Mouse (Mus musculus) cerebellum, adult 11-12 months (tissue): Measurements from ENCODE around the gene Nox1.
"Not testable (repeated sequence)": the region's sequence is repeated elsewhere in the genome, so short reads cannot be mapped to it uniquely, and the experiment has no call there.

Source experiments
- DNase-seq: peaks from one replicate; pipeline ENCODE4 v3.0.0; 2022

Gene Nox1

DNA sequence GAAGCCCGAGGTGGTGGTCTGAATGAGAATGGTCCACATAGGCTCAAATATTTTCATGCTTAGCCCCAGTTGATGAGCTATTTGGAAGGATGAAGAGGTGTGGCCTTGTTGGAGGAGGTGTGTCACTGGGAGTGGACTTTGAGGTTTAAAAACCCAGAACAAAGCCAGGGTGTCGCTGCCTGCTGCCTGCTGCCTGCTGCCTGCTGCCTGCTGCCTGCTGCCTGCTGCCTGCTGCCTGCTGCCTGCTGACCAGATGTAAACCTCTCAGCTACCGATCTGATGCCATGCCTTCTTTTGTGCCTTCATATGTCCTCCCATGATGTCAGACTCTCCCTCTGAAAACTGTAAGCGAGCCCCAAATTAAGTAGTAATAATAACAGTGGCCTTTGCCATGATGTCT, at the start of gene Nox1:
Gene Nox1, minus strand, starts transcription at position 101 of the 400 bp plus-strand sequence.
- DNase-seq = no peak

- no peak for DNase-seq
These were observed 40.4 kb upstream of the Nox1 start for GRCm38 (mm10) chrX:134262129-134262528.

GRCm38 (mm10) chrX:134261191-134261590, 39.4 kb upstream of the Nox1 start:
- DNase-seq = no peak

GRCm38 (mm10) chrX:134248202-134248601, 26.4 kb upstream of the Nox1 start:
- no peak for DNase-seq

DNA sequence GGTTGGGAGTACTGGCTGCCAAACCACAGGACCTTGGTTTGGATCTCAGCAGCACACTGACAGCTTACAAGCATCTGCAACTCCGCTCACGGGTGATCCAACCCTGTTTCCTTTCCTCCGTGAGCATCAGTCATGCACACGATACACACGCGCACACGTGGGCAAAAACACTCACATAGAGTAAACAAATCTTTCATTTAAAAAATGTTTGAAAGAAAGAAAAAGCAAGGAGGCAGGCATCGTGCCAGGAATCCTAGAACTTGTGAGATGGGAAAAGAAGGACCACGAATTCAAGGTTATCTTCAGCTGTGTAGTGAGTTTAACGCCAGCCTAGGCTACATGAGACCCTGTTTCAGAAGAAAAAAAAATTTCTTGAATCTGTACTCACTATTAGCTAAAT, 24.2 kb upstream of the Nox1 start:
- DNase-seq = no peak

DNA sequence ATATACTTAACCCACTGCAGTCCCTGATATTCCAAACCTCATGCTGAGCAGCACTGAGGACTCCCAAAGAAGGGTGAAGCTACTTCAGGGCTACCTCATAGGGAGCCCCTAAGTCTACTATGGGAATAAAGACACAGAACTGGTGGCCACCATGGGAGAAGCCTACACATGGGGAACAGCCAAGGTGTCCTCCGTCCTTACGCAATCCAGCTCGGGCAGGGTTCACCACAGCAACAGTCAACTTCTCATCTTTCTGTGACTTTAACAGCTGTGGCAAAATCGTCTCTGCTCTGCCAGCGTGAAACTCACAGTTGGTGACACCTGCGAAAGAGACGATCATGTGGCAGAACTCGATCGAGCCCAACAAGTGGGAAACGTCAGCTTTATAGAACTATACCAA, 16.5 kb upstream of the Nox1 start:
- DNase-seq = no peak

DNA sequence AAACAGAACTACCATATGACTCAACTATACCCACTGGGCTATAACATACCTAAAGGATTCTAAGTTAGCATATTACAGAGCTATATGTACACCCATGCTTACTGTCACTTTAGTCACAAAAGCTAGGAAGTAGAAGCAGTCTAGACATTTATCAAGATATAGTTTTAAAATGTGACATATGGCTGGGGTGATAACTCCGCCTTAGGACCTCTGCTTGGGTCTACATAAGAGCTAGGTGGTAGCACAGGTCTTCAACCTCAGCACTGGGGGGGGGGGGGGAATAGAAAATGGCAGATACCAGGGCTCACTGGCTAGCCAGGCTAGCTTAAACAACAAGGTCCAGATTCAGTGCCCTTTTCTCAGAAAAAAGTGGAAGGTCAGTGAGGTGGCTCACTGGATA, 11.3 kb upstream of the Nox1 start:
- no peak for DNase-seq

DNA sequence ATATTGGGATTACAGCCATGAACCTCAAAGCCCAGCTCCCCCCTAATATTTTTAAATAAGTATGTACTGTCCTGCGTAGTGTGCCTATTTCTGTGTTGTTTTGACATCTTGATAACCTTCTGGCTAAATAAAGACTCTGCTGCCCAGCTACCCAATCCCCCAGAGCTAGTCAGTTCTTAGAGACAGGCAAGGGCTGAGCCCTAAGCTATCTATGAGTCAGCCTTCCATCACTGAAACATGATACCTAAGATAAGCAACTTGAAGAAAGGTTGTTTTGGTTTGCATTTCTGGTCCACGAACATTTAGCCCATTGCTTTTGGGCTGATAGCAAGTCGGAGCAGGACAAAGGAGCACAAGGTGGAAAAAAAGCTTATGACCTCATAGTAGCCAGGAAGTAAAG, 1.1 kb downstream of the Nox1 start:
- DNase-seq = no peak

GRCm38 (mm10) chrX:134218161-134218560, 3.6 kb downstream of the Nox1 start:
- no peak for DNase-seq

DNA sequence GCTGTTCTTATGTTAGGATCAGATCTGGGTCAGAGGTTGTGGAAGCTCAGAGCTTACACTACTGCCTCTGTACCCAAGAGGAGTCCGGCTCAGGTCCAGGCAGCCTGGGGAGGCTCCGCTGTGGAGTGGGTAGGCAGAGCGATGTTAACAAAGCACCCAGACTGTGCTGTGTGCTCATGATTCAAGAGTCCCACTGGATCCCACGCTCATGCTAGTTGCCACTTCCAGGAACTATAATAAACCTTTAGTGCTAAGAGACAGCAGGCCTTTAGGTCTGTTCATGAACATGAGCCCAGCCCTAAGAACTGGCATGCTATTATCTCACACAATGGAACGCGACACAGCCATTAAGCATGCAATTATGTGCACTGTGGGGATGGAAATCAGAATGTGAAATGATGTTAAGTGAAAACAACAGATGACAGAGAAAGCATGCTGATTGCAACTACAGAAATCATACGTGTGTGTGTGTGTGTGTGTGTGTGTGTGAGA, 10.6 kb downstream of the Nox1 start:
- DNase-seq = no peak

- DNase-seq = no peak
These were observed 13.3 kb downstream of the Nox1 start for GRCm38 (mm10) chrX:134208491-134208890.

GRCm38 (mm10) chrX:134187201-134187600, 34.6 kb downstream of the Nox1 start, which contains the start of gene Arl13a:
Gene Arl13a (plus strand): TSS chrX:134187501.
- not testable (repeated sequence) for DNase-seq

GRCm38 (mm10) chrX:134174699-134175098, 47.1 kb downstream of the Nox1 start:
- no peak for DNase-seq

- DNase-seq = no peak
These were observed 51.2 kb downstream of the Nox1 start for GRCm38 (mm10) chrX:134170584-134170983.

- no peak for DNase-seq
These were observed 58.3 kb downstream of the Nox1 start for GRCm38 (mm10) chrX:134163484-134163883.

DNA sequence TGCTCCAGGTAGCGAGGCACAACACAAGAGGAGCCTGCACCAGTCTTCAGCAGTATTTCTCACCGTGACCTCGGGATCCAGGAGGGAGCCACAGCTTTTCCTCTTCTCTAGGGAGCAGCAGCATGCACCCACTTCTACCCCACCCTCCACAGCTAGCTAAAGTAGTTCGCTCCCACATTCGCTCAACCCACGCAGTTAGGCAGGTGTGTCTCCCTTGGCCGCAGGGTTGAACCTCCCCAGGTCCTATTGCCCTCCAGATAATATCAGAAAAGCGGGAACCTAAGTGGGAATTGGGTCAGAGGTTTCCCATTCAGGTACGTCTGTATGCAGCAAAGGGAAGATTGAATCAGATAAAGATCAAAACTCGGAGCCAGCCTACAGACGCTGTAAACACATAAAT, 58.9 kb downstream of the Nox1 start:
- DNase-seq = peak; percentile 3

GRCm38 (mm10) chrX:134162043-134162720, 59.6 kb downstream of the Nox1 start, which contains the start of gene Xkrx:
Gene Xkrx (minus strand): TSS chrX:134162076.
- DNase-seq = peak; percentile 8

DNA sequence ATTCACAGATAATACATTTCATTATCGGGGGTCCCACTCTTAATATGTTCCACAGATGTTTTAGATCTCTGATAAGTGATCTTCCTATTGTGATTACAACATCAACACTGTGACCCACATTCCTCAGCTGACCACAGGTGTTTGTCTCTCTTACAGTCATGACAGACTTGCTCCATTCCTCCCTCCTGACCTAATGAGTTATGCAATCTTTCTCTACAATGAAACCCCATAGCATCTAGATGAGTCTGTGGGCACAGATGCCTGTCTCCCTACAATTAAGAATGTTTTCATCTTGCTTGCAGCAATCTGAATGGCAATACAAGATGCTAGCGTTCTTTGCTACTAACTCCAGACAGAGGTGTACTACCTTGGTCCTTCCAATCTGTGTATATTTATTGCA, 61.3 kb downstream of the Nox1 start:
- no peak for DNase-seq

DNA sequence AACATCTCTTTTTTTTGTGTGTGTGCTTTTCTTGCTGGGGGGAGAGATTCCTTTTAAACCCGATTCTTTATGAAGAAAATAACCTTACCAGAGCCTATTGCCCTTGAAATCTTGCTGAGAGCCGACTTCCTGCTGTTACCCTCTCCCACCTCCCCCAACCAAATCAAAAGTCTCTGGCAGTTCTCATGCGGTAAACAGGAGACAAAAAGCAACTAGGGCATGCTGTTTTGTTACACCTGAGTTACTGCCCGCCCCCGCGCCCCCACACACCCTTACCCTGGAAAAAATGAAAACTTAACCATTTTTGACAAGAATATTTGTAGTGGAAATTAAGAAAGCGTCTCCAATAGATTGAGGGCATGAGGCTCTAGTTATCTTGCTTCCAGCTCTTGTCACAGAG, 63.6 kb downstream of the Nox1 start:
- no peak for DNase-seq

DNA sequence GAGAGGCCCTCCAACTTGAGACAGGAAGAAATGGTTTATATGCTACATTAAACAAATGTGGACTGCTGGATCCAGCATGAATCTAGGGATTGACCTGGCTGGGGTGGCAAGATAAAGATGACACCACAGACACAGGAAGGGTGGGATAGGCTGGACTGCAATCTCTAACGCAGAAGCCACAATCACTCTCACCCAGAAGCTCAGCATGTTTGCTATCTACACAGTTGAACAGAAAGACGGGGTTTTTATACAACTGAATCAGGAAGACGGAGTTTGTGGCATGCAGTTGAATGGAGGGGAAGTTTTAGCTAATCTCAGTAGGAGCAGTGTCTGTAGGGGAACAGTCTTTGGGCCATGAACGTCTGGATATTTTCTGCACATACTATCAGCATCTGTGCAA, 79.8 kb downstream of the Nox1 start:
- no peak for DNase-seq

DNA sequence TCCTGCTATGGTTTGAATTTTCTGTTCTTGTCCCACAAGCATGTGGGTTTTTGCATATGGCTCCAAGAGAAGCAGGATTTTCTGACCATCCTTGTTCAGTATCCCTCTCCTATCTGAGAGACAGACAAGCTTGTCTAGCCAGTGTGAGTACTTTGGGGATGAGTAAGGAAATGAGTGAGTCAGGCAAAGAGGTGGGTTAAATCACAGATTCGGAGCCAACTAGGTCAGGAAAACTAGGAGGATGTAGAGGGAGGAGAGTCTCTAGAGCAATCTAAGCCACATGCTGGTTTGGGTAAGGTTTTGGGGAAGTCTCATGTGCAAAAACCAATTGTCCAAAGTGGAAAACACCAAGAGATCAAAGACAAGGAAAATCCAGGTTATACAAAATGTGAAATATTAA, 80.2 kb downstream of the Nox1 start:
- no peak for DNase-seq

- DNase-seq = no peak
These were observed 81.7 kb downstream of the Nox1 start for GRCm38 (mm10) chrX:134140024-134140423.

- no peak for DNase-seq
These were observed 87.9 kb downstream of the Nox1 start for GRCm38 (mm10) chrX:134133821-134134220.

GRCm38 (mm10) chrX:134132295-134132694, 89.5 kb downstream of the Nox1 start:
- DNase-seq = no peak

- no peak for DNase-seq
These were observed 93.2 kb downstream of the Nox1 start for GRCm38 (mm10) chrX:134128549-134128948.
